Mouse (Mus musculus) macrophage (primary cell): ENCODE data around the gene Babam2. TPM values are rescaled to one million over a fixed set of nuclear protein-coding genes. Genes with fewer than 3 reads are reported as not detected.

Source experiments
- H3K27ac ChIP-seq: fragments of 350-480 bp; formaldehyde crosslinking; 2 replicates; pipeline ENCODE4 v1.9.0; 2021
- H3K36me3 ChIP-seq: fragments of 350-480 bp; formaldehyde crosslinking; 2 replicates; pipeline ENCODE4 v1.9.0; 2021; ENCODE audit errors: inconsistent target
- H3K4me3 ChIP-seq: fragments of 350-480 bp; formaldehyde crosslinking; 2 replicates; pipeline ENCODE4 v1.9.0; 2021; ENCODE audit errors: inconsistent target
- H3K79me2 ChIP-seq: fragments of 350-480 bp; formaldehyde crosslinking; 2 replicates; pipeline ENCODE4 v1.9.0; 2021; ENCODE audit errors: inconsistent target
- WGBS: methylation state at CpG from one replicate; pipeline ENCODE4 v1.1.7; 2026; ENCODE audit warnings: inconsistent platforms; ENCODE audit not compliant: missing documents; 5-methylcytosine and 5-hydroxymethylcytosine counted together
- polyA plus RNA-seq: library from polyadenylated mRNA; stranded (reverse); fragments of 250-400 nt; gene quantifications from 3 replicates; pipeline ENCODE4 v1.2.4, GENCODE M21; 2018; ENCODE audit warnings: inconsistent platforms

Babam2 gene
- polyA plus RNA-seq, 1 experiment from 2014 or later, result 78.4 TPM

- Histone ChIP-seq H3K36me3 (no peaks in the 10 kb centered on the region), H3K27ac (no peak overlapping the region), H3K4me3 (no peak overlapping the region), H3K79me2 (no peaks in the 10 kb centered on the region)
- WGBS, result 97% methylated on average over 3 of the region's 3 CpGs
Measured at GRCm38 (mm10) chr5:32074053-32074452, 376.6 kb downstream of the Babam2 start.

GRCm38 (mm10) chr5:32077139-32077538 is 379.7 kb downstream of the Babam2 start:
- H3K27ac ChIP-seq, result no peak overlapping the region
- 42% methylated on average over 3 of the region's 3 CpGs for whole genome bisulfite sequencing
- H3K36me3 ChIP-seq, result no peaks in the 10 kb centered on the region
- H3K79me2 ChIP-seq, result no peaks in the 10 kb centered on the region
- no peak overlapping the region for H3K4me3 ChIP-seq

GRCm38 (mm10) chr5:32078986-32079385 is 381.5 kb downstream of the Babam2 start:
- H3K27ac ChIP-seq, result no peak overlapping the region
- no peaks in the 10 kb centered on the region for H3K79me2 ChIP-seq
- H3K36me3 ChIP-seq, result no peaks in the 10 kb centered on the region
- H3K4me3 ChIP-seq, result no peak overlapping the region
- WGBS, result 95% methylated on average over 4 of the region's 4 CpGs

GRCm38 (mm10) chr5:32080490-32081219 is 383.2 kb downstream of the Babam2 start:
- Histone ChIP-seq H3K4me3 (no peak overlapping the region), H3K79me2 (no peaks in the 10 kb centered on the region), H3K27ac (no peak overlapping the region), H3K36me3 (no peaks in the 10 kb centered on the region)
- WGBS, result 75% methylated on average over 6 of the region's 7 CpGs

- Histone ChIP-seq H3K4me3 (no peak overlapping the region), H3K36me3 (no peaks in the 10 kb centered on the region), H3K79me2 (no peaks in the 10 kb centered on the region), H3K27ac (no peak overlapping the region)
- WGBS, result 95% methylated on average over 10 of the region's 10 CpGs
Measured at GRCm38 (mm10) chr5:32084401-32084804, 386.9 kb downstream of the Babam2 start.

- WGBS, result 44% methylated on average over 2 of the region's 2 CpGs
- Histone ChIP-seq H3K27ac (no peak overlapping the region), H3K4me3 (no peak overlapping the region)
Measured at GRCm38 (mm10) chr5:32085566-32085965, 388.1 kb downstream of the Babam2 start.

GRCm38 (mm10) chr5:32085971-32086370 is 388.5 kb downstream of the Babam2 start:
- no peaks in the 10 kb centered on the region for H3K79me2 ChIP-seq
- H3K27ac ChIP-seq, result no peak overlapping the region
- WGBS, result 89% methylated on average over 2 of the region's 2 CpGs
- no peak overlapping the region for H3K4me3 ChIP-seq
- no peaks in the 10 kb centered on the region for H3K36me3 ChIP-seq

More at GRCm38 (mm10) chr5:32085566-32085965, 388.1 kb downstream of the Babam2 start:
- Histone ChIP-seq H3K36me3 (no peaks in the 10 kb centered on the region), H3K79me2 (no peaks in the 10 kb centered on the region)

- Histone ChIP-seq H3K79me2 (no peaks in the 10 kb centered on the region), H3K4me3 (no peak overlapping the region), H3K36me3 (no peaks in the 10 kb centered on the region), H3K27ac (no peak overlapping the region)
- 99% methylated on average over 6 of the region's 6 CpGs for WGBS
Measured at GRCm38 (mm10) chr5:32086526-32087090, 389.1 kb downstream of the Babam2 start.

- 62% methylated on average over 5 of the region's 5 CpGs for WGBS
- Histone ChIP-seq H3K36me3 (no peaks in the 10 kb centered on the region), H3K79me2 (no peaks in the 10 kb centered on the region), H3K27ac (no peak overlapping the region), H3K4me3 (no peak overlapping the region)
Measured at GRCm38 (mm10) chr5:32089481-32089880, 392.0 kb downstream of the Babam2 start.

- Histone ChIP-seq H3K36me3 (no peaks in the 10 kb centered on the region), H3K79me2 (no peaks in the 10 kb centered on the region), H3K27ac (no peak overlapping the region), H3K4me3 (no peak overlapping the region)
Measured at GRCm38 (mm10) chr5:32092281-32092680, 394.8 kb downstream of the Babam2 start.

GRCm38 (mm10) chr5:32098691-32099090 is 401.2 kb downstream of the Babam2 start:
- no peak overlapping the region for H3K4me3 ChIP-seq
- WGBS, result 100% methylated on average over 3 of the region's 3 CpGs
- no peaks in the 10 kb centered on the region for H3K36me3 ChIP-seq
- H3K79me2 ChIP-seq, result no peaks in the 10 kb centered on the region
- no peak overlapping the region for H3K27ac ChIP-seq

GRCm38 (mm10) chr5:32102484-32102883 is 405.0 kb downstream of the Babam2 start:
- Histone ChIP-seq H3K4me3 (no peak overlapping the region), H3K79me2 (no peaks in the 10 kb centered on the region), H3K36me3 (no peaks in the 10 kb centered on the region), H3K27ac (no peak overlapping the region)
- WGBS, result 80% methylated on average over 5 of the region's 5 CpGs

- 90% methylated on average over 6 of the region's 6 CpGs for whole genome bisulfite sequencing
- Histone ChIP-seq H3K79me2 (no peaks in the 10 kb centered on the region), H3K4me3 (no peak overlapping the region), H3K36me3 (no peaks in the 10 kb centered on the region), H3K27ac (no peak overlapping the region)
Measured at GRCm38 (mm10) chr5:32102971-32103431, 405.5 kb downstream of the Babam2 start.

GRCm38 (mm10) chr5:32103545-32103944 is 406.1 kb downstream of the Babam2 start:
- H3K79me2 ChIP-seq, result no peaks in the 10 kb centered on the region
- H3K27ac ChIP-seq, result no peak overlapping the region
- no peak overlapping the region for H3K4me3 ChIP-seq
- 100% methylated on average over 1 of the region's 1 CpGs for WGBS
- no peaks in the 10 kb centered on the region for H3K36me3 ChIP-seq

- no peak overlapping the region for H3K4me3 ChIP-seq
- no peaks in the 10 kb centered on the region for H3K36me3 ChIP-seq
- 0 out of 2 replicates have a peak overlapping the region, but pooled peaks have one; percentile 1 for H3K27ac ChIP-seq
- WGBS, result 18% methylated on average over 12 of the region's 12 CpGs
- H3K79me2 ChIP-seq, result no peaks in the 10 kb centered on the region
Measured at GRCm38 (mm10) chr5:32104119-32104990, 406.9 kb downstream of the Babam2 start.
